Mouse (Mus musculus): Measurements from ENCODE around the gene Fam83g. TPM values are rescaled to one million over a fixed set of nuclear protein-coding genes. Genes with fewer than 3 reads are reported as not detected.
A peak's percentile ranks its signal among the peaks of the same experiment; 100 is the strongest.
"Not testable (repeated sequence)": the region's sequence is repeated elsewhere in the genome, so short reads cannot be mapped to it uniquely, and the experiment has no call there.

The Fam83g gene
- 3.2 and 3.4 TPM in 2 replicates for polyA plus RNA-seq (2014; fragmentation: Nextera tagmentation; extraction: Ambion mirVana)

- peak; percentile 76 for ATAC-seq (ENCODE audit: insufficient number of reproducible peaks, insufficient read depth, low FRiP score, low read depth)
- H3K4me2 ChIP-seq (replicated peaks; ENCODE audit: low read depth, low read length) = peak within 1 kb of the TSS; percentile 61
- WGBS = 2% methylated on average over 76 of the region's 76 CpGs
- no peaks in the 10 kb centered on the region for H3K9me3 ChIP-seq (ENCODE audit: control insufficient read depth, low read depth, low read length)
- peak within 1 kb of the TSS; percentile 41 for H3K4me3 ChIP-seq (ENCODE audit: low read depth, low read length)
- H3K9ac ChIP-seq (replicated peaks; ENCODE audit: low read depth, low read length) = peak within 1 kb of the TSS; percentile 36
- no peaks in the 10 kb centered on the region for H3K36me3 ChIP-seq (ENCODE audit: control insufficient read depth, insufficient read depth, low read length)
- H3K4me1 ChIP-seq (ENCODE audit: control insufficient read depth, insufficient read depth, low read length) = peaks cover 9% of the 10 kb centered on the region; the same call in 1 of the 2 replicates
- peaks cover 12% of the 10 kb centered on the region; the same call in 1 of the 2 replicates for H3K27me3 ChIP-seq (ENCODE audit: control insufficient read depth, insufficient read depth, low read length)
- H3K27ac ChIP-seq (ENCODE audit: low read length) = no peak within 1 kb of the TSS
Measured at GRCm38 (mm10) chr11:61683907-61684731, at the start of gene Fam83g. TSS of gene Fam83g (plus strand) at chr11:61684091.

GRCm38 (mm10) chr11:61636309-61636708, 47.6 kb upstream of the Fam83g start:
- not testable (repeated sequence) for H3K4me3 ChIP-seq (ENCODE audit: low read depth, low read length); H3K4me1 ChIP-seq (ENCODE audit: control insufficient read depth, insufficient read depth, low read length); H3K27me3 ChIP-seq (ENCODE audit: control insufficient read depth, insufficient read depth, low read length); ATAC-seq (ENCODE audit: insufficient number of reproducible peaks, insufficient read depth, low FRiP score, low read depth); H3K36me3 ChIP-seq (ENCODE audit: control insufficient read depth, insufficient read depth, low read length); H3K27ac ChIP-seq (ENCODE audit: low read length); H3K9me3 ChIP-seq (ENCODE audit: control insufficient read depth, low read depth, low read length); H3K9ac ChIP-seq (replicated peaks; ENCODE audit: low read depth, low read length); H3K4me2 ChIP-seq (replicated peaks; ENCODE audit: low read depth, low read length)
- 92% methylated on average over 3 of the region's 4 CpGs for WGBS

- Histone ChIP-seq H3K36me3 (ENCODE audit: control insufficient read depth, insufficient read depth, low read length) (no peaks in the 10 kb centered on the region), H3K4me1 (ENCODE audit: control insufficient read depth, insufficient read depth, low read length) (no peaks in the 10 kb centered on the region), H3K4me2 (replicated peaks; ENCODE audit: low read depth, low read length) (no peak overlapping the region), H3K4me3 (ENCODE audit: low read depth, low read length) (no peak overlapping the region), H3K27me3 (ENCODE audit: control insufficient read depth, insufficient read depth, low read length) (no peaks in the 10 kb centered on the region), H3K9ac (replicated peaks; ENCODE audit: low read depth, low read length) (no peak overlapping the region), H3K27ac (ENCODE audit: low read length) (no peak overlapping the region), H3K9me3 (ENCODE audit: control insufficient read depth, low read depth, low read length) (no peaks in the 10 kb centered on the region)
- 50% methylated on average over 1 of the region's 1 CpGs for WGBS
- no peak for ATAC-seq (ENCODE audit: insufficient number of reproducible peaks, insufficient read depth, low FRiP score, low read depth)
Measured at GRCm38 (mm10) chr11:61637413-61637812, 46.5 kb upstream of the Fam83g start.

GRCm38 (mm10) chr11:61637856-61638255, 46.0 kb upstream of the Fam83g start:
- Histone ChIP-seq H3K27ac (ENCODE audit: low read length) (no peak overlapping the region), H3K4me3 (ENCODE audit: low read depth, low read length) (no peak overlapping the region), H3K27me3 (ENCODE audit: control insufficient read depth, insufficient read depth, low read length) (no peaks in the 10 kb centered on the region), H3K36me3 (ENCODE audit: control insufficient read depth, insufficient read depth, low read length) (no peaks in the 10 kb centered on the region), H3K9ac (replicated peaks; ENCODE audit: low read depth, low read length) (no peak overlapping the region), H3K9me3 (ENCODE audit: control insufficient read depth, low read depth, low read length) (no peaks in the 10 kb centered on the region), H3K4me1 (ENCODE audit: control insufficient read depth, insufficient read depth, low read length) (no peaks in the 10 kb centered on the region), H3K4me2 (replicated peaks; ENCODE audit: low read depth, low read length) (no peak overlapping the region)
- WGBS = 92% methylated on average over 3 of the region's 3 CpGs
- no peak for ATAC-seq (ENCODE audit: insufficient number of reproducible peaks, insufficient read depth, low FRiP score, low read depth)

- Histone ChIP-seq H3K36me3 (ENCODE audit: control insufficient read depth, insufficient read depth, low read length) (no peaks in the 10 kb centered on the region), H3K9me3 (ENCODE audit: control insufficient read depth, low read depth, low read length) (no peaks in the 10 kb centered on the region), H3K4me2 (replicated peaks; ENCODE audit: low read depth, low read length) (no peak overlapping the region), H3K27ac (ENCODE audit: low read length) (no peak overlapping the region), H3K4me1 (ENCODE audit: control insufficient read depth, insufficient read depth, low read length) (no peaks in the 10 kb centered on the region), H3K27me3 (ENCODE audit: control insufficient read depth, insufficient read depth, low read length) (no peaks in the 10 kb centered on the region), H3K9ac (replicated peaks; ENCODE audit: low read depth, low read length) (no peak overlapping the region), H3K4me3 (ENCODE audit: low read depth, low read length) (no peak overlapping the region)
- no peak for ATAC-seq (ENCODE audit: insufficient number of reproducible peaks, insufficient read depth, low FRiP score, low read depth)
- 75% methylated on average over 12 of the region's 12 CpGs for whole genome bisulfite sequencing
Measured at GRCm38 (mm10) chr11:61638764-61639536, 44.9 kb upstream of the Fam83g start.

GRCm38 (mm10) chr11:61639601-61640177, 44.2 kb upstream of the Fam83g start:
- no peak for ATAC-seq (ENCODE audit: insufficient number of reproducible peaks, insufficient read depth, low FRiP score, low read depth)
- Histone ChIP-seq H3K27ac (ENCODE audit: low read length) (no peak overlapping the region), H3K4me1 (ENCODE audit: control insufficient read depth, insufficient read depth, low read length) (peaks cover 3% of the 10 kb centered on the region; the same call in 1 of the 2 replicates), H3K27me3 (ENCODE audit: control insufficient read depth, insufficient read depth, low read length) (no peaks in the 10 kb centered on the region), H3K36me3 (ENCODE audit: control insufficient read depth, insufficient read depth, low read length) (no peaks in the 10 kb centered on the region), H3K9ac (replicated peaks; ENCODE audit: low read depth, low read length) (no peak overlapping the region), H3K4me3 (ENCODE audit: low read depth, low read length) (no peak overlapping the region), H3K9me3 (ENCODE audit: control insufficient read depth, low read depth, low read length) (no peaks in the 10 kb centered on the region), H3K4me2 (replicated peaks; ENCODE audit: low read depth, low read length) (no peak overlapping the region)
- 93% methylated on average over 6 of the region's 6 CpGs for WGBS

GRCm38 (mm10) chr11:61640585-61640984, 43.3 kb upstream of the Fam83g start:
- not testable (repeated sequence) for H3K4me3 ChIP-seq (ENCODE audit: low read depth, low read length); H3K27me3 ChIP-seq (ENCODE audit: control insufficient read depth, insufficient read depth, low read length); H3K9ac ChIP-seq (replicated peaks; ENCODE audit: low read depth, low read length); H3K4me1 ChIP-seq (ENCODE audit: control insufficient read depth, insufficient read depth, low read length); H3K36me3 ChIP-seq (ENCODE audit: control insufficient read depth, insufficient read depth, low read length); H3K27ac ChIP-seq (ENCODE audit: low read length); H3K9me3 ChIP-seq (ENCODE audit: control insufficient read depth, low read depth, low read length); H3K4me2 ChIP-seq (replicated peaks; ENCODE audit: low read depth, low read length); ATAC-seq (ENCODE audit: insufficient number of reproducible peaks, insufficient read depth, low FRiP score, low read depth)
- 51% methylated on average over 9 of the region's 9 CpGs for WGBS

GRCm38 (mm10) chr11:61642106-61642505, 41.8 kb upstream of the Fam83g start:
- 84% methylated on average over 7 of the region's 7 CpGs for WGBS
- ATAC-seq (ENCODE audit: insufficient number of reproducible peaks, insufficient read depth, low FRiP score, low read depth) = no peak
- no peaks in the 10 kb centered on the region for H3K27me3 ChIP-seq (ENCODE audit: control insufficient read depth, insufficient read depth, low read length)

More at GRCm38 (mm10) chr11:61642106-61642505, 41.8 kb upstream of the Fam83g start:
- H3K27ac ChIP-seq (ENCODE audit: low read length) = no peak overlapping the region
- H3K9me3 ChIP-seq (ENCODE audit: control insufficient read depth, low read depth, low read length) = no peaks in the 10 kb centered on the region
- no peak overlapping the region for H3K4me3 ChIP-seq (ENCODE audit: low read depth, low read length)
- H3K36me3 ChIP-seq (ENCODE audit: control insufficient read depth, insufficient read depth, low read length) = no peaks in the 10 kb centered on the region
- H3K4me1 ChIP-seq (ENCODE audit: control insufficient read depth, insufficient read depth, low read length) = peaks cover 5% of the 10 kb centered on the region; the same call in 1 of the 2 replicates
- H3K4me2 ChIP-seq (replicated peaks; ENCODE audit: low read depth, low read length) = no peak overlapping the region
- H3K9ac ChIP-seq (replicated peaks; ENCODE audit: low read depth, low read length) = no peak overlapping the region
